In genomic region chr7:97262541-97262940, GRCm38 (mm10) we compare ENCODE assay signal across 16 mouse cellular contexts.
DNase-seq lines count a peak whose midpoint lies in the region; ATAC-seq and TF ChIP-seq lines count a peak whose summit lies in the region.
"Had no signal": no experiment of that assay in that cellular context is flagged by ENCODE, and none has a peak within 500 bp of the region (broad histone marks: within the 10 kb centered on the region; RNA-seq: fewer than 3 reads in every experiment).

No protein-coding gene starts in this region.

- no peak for TF ChIP-seq EP300 in heart, postnatal 0 days (IDR thresholded peaks at IDR 0.05; ENCODE audit: low read depth)

- 54% methylated on average over 1 of the region's 1 CpGs for WGBS in kidney, embryonic 16.5 days
- 17% methylated on average over 1 of the region's 1 CpGs for WGBS in heart, postnatal 0 days

- peak; percentile 24 for DNase-seq in kidney, postnatal 14 days
- peak; percentile 3 to 51 for DNase-seq in gastrocnemius, adult 8-10 months (ENCODE audit: low spot score in 2 of 2)
- DNase-seq in heart, postnatal 0 days (ENCODE audit: low spot score): peak; percentile 47
- DNase-seq in ovary, postnatal 36 days (ENCODE audit: low spot score): peak; percentile 55
- no peak for DNase-seq in thymus, postnatal 25 days
- no peak for DNase-seq in spleen, postnatal 36 days (ENCODE audit: low spot score in 2 of 2)
- DNase-seq: cerebellum, postnatal 25 days; right cerebral cortex, postnatal 4 days had no signal

- no peak for ATAC-seq in kidney, embryonic 16.5 days (ENCODE audit: low FRiP score, low TSS enrichment)
- ATAC-seq in heart, postnatal 0 days (ENCODE audit: insufficient read depth, low read depth): peak; percentile 71
- no peak for ATAC-seq in CD4-positive, CD25-positive, alpha-beta regulatory T cell, adult 4 months
- ATAC-seq: hindbrain, postnatal 0 days; Patski had no signal

- no peak overlapping the region for H3K27ac ChIP-seq in kidney, embryonic 16.5 days (ENCODE audit: low read length)
- no peak overlapping the region for H3K27ac ChIP-seq in heart, postnatal 0 days (ENCODE audit: low read depth)
- H3K27ac ChIP-seq: hindbrain, postnatal 0 days; layer of hippocampus, adult 2 months; liver, embryonic 15.5 days; midbrain, embryonic 12.5 days; neural tube, embryonic 12.5 days had no signal

- H3K4me3 ChIP-seq in kidney, embryonic 16.5 days (ENCODE audit: low read length): no peak overlapping the region
- H3K4me3 ChIP-seq in heart, postnatal 0 days (ENCODE audit: low read depth, low read length): no peak overlapping the region
- H3K4me3 ChIP-seq: layer of hippocampus, adult 2 months; liver, embryonic 15.5 days; midbrain, embryonic 12.5 days; neural tube, embryonic 12.5 days had no signal

- H3K4me2 ChIP-seq in kidney, embryonic 16.5 days (replicated peaks; ENCODE audit: low read depth, low read length): no peak overlapping the region
- no peak overlapping the region for H3K4me2 ChIP-seq in heart, postnatal 0 days (ENCODE audit: low read depth, low read length)
- H3K4me2 ChIP-seq: liver, embryonic 15.5 days; midbrain, embryonic 12.5 days; neural tube, embryonic 12.5 days had no signal

- no peaks in the 10 kb centered on the region for H3K36me3 ChIP-seq in kidney, embryonic 16.5 days (ENCODE audit: insufficient read depth, low read length)
- no peaks in the 10 kb centered on the region for H3K36me3 ChIP-seq in heart, postnatal 0 days (replicated peaks; ENCODE audit: control insufficient read depth, insufficient read depth, low read length)
- H3K36me3 ChIP-seq: liver, embryonic 15.5 days; midbrain, embryonic 12.5 days; neural tube, embryonic 12.5 days had no signal

- no peaks in the 10 kb centered on the region for H3K9me3 ChIP-seq in kidney, embryonic 16.5 days (ENCODE audit: low read length)
- no peaks in the 10 kb centered on the region for H3K9me3 ChIP-seq in heart, postnatal 0 days (replicated peaks; ENCODE audit: control insufficient read depth, low read length)
- H3K9me3 ChIP-seq: liver, embryonic 15.5 days; midbrain, embryonic 12.5 days; neural tube, embryonic 12.5 days had no signal

- H3K4me1 ChIP-seq in kidney, embryonic 16.5 days (ENCODE audit: insufficient read depth, low read length): peaks cover 3% of the 10 kb centered on the region; the same call in 1 of the 2 replicates
- no peaks in the 10 kb centered on the region for H3K4me1 ChIP-seq in heart, postnatal 0 days (ENCODE audit: control insufficient read depth, insufficient read depth)
- H3K4me1 ChIP-seq: liver, embryonic 15.5 days had no signal

- no peaks in the 10 kb centered on the region for H3K27me3 ChIP-seq in kidney, embryonic 16.5 days (ENCODE audit: insufficient read depth, low read length)
- H3K27me3 ChIP-seq in heart, postnatal 0 days (ENCODE audit: control insufficient read depth, insufficient read depth, low read length): no peaks in the 10 kb centered on the region
- H3K27me3 ChIP-seq: liver, embryonic 15.5 days; midbrain, embryonic 12.5 days; neural tube, embryonic 12.5 days; Patski had no signal

- no peak for TF ChIP-seq CTCF in heart, postnatal 0 days (IDR thresholded peaks at IDR 0.05; ENCODE audit: low read depth)

- no peak overlapping the region for H3K9ac ChIP-seq in kidney, embryonic 16.5 days (replicated peaks; ENCODE audit: low read length)
- H3K9ac ChIP-seq in heart, postnatal 0 days (replicated peaks; ENCODE audit: low read depth, low read length): no peak overlapping the region
- H3K9ac ChIP-seq: liver, embryonic 15.5 days; midbrain, embryonic 12.5 days; neural tube, embryonic 12.5 days had no signal

Comparison
In these comparisons a context has a peak if more than half of its experiments do, and no peak if none do; other contexts are left out.
1. DNase-seq: peak in kidney, postnatal 14 days (single experiment), gastrocnemius, adult 8-10 months (2 of 2), heart, postnatal 0 days (single experiment) and ovary, postnatal 36 days (single experiment); none in thymus, postnatal 25 days (single experiment) and spleen, postnatal 36 days (0 of 2).